Mouse (Mus musculus) hindbrain, postnatal 0 days (tissue): ENCODE results near the gene Car9. TPM values are rescaled to one million over a fixed set of nuclear protein-coding genes. Genes with fewer than 3 reads are reported as not detected.
A peak's percentile ranks its signal among the peaks of the same experiment; 100 is the strongest.

Experiments
- ATAC-seq: fragments of 200-750 bp; cut with Nextera tagmentation; 2 replicates; pipeline ENCODE4 v1.8.0; 2017; ENCODE audit warnings: mild to moderate bottlenecking, moderate TSS enrichment, moderate library complexity
- DNase-seq: peaks from one replicate; pipeline ENCODE4 v3.0.0-alpha.2; 2015; ENCODE audit warnings: low spot score
- H3K27ac ChIP-seq: fragments of 300-500 bp; sonication (generic); 2 replicates; pipeline ENCODE4 v1.5.1; 2014; ENCODE audit warnings: mild to moderate bottlenecking
- H3K27me3 ChIP-seq: fragments of 300-500 bp; sonication (generic); 2 replicates; pipeline ENCODE4 v1.6.1; 2014; ENCODE audit warnings: low read length, mixed read lengths; ENCODE audit not compliant: insufficient read depth
- H3K36me3 ChIP-seq: fragments of 300-500 bp; sonication (generic); 2 replicates; pipeline ENCODE4 v1.6.1; 2014; ENCODE audit warnings: low read length, mixed read lengths; ENCODE audit not compliant: insufficient read depth
- H3K4me1 ChIP-seq: fragments of 300-500 bp; sonication (generic); 2 replicates; pipeline ENCODE4 v1.6.1; 2014; ENCODE audit warnings: antibody characterized with exemption, low read length, mixed read lengths; ENCODE audit not compliant: insufficient read depth
- H3K4me2 ChIP-seq: fragments of 300-500 bp; sonication (generic); 2 replicates; pipeline ENCODE4 v1.6.1; 2014; ENCODE audit warnings: low read depth, mild to moderate bottlenecking, low read length, moderate library complexity, mixed read lengths
- H3K4me3 ChIP-seq: fragments of 300-500 bp; sonication (generic); 2 replicates; pipeline ENCODE4 v1.5.1; 2014; ENCODE audit warnings: low read length
- H3K9ac ChIP-seq: fragments of 300-500 bp; sonication (generic); replicated peaks from 2 replicates; pipeline ENCODE4 v1.6.1; 2014; ENCODE audit warnings: mild to moderate bottlenecking, low read length, moderate library complexity, mixed read lengths
- H3K9me3 ChIP-seq: fragments of 300-500 bp; sonication (generic); 2 replicates; pipeline ENCODE4 v1.6.1; 2016; ENCODE audit warnings: low read length, mixed read lengths
- CTCF ChIP-seq: IDR thresholded peaks from 2 replicates; pipeline ENCODE4 v1.5.1; 2016; ENCODE audit warnings: antibody characterized with exemption, control low read depth, low read depth
- WGBS: fragments of 180-500 bp; shearing (Covaris S2); extraction: QIAGEN DNeasy Blood & Tissue Kit; methylation state at CpG from one replicate; pipeline ENCODE4 v1.1.7; 2014; 5-methylcytosine and 5-hydroxymethylcytosine counted together
- polyA plus RNA-seq: library from polyadenylated mRNA; unstranded; fragments of >200 nt; fragmentation: Nextera tagmentation; extraction: Ambion mirVana; gene quantifications from 2 replicates; pipeline ENCODE4 v1.2.1, GENCODE M21; 2015
- total RNA-seq: library from RNA; depleted of rRNA; stranded (reverse); fragments of >200 nt; gene quantifications from 2 replicates; pipeline ENCODE4 v1.2.3, GENCODE M21; 2014

Gene Car9
- total and polyA plus RNA-seq, 2 experiments from 2014 or later, result 0.26 to 0.50 TPM

- Histone ChIP-seq H3K4me1 (peaks cover 4% of the 10 kb centered on the region), H3K27ac (peak overlapping the region; percentile 93), H3K4me2 (peak overlapping the region; percentile 58), H3K9me3 (no peaks in the 10 kb centered on the region), H3K27me3 (no peaks in the 10 kb centered on the region), H3K4me3 (peak overlapping the region; percentile 79), H3K9ac (peak overlapping the region; percentile 78), H3K36me3 (no peaks in the 10 kb centered on the region; the same call in 1 of the 2 replicates)
- 0% methylated on average over 47 of the region's 47 CpGs for WGBS
- TF ChIP-seq CTCF, result peak; percentile 53
- peak; percentile 90 for ATAC-seq
- DNase-seq, result peak; percentile 99
These were observed 13.4 kb upstream of the Car9 start for GRCm38 (mm10) chr4:43493186-43493845.

DNA sequence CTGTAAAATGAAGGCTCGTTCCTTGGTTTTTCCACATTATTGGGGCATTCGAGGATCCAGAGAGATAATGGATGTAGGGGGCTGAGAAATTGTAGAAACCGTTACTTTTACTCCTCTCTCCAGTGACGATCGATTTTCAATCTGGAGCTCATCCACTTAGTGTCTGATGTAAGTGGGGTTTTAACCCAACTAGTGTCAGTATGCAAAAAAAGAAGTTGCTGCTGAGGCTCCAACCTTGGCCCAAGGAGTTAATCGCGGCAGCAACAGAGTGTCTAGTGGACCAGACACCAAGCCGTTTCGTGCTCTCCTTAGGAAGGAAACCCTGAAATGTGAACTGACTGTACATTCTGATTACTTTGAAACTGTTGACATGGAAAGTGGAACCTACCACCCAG is 12.9 kb upstream of the Car9 start:
- no peak for ATAC-seq
- H3K9me3 ChIP-seq, result no peaks in the 10 kb centered on the region
- WGBS, result 0% methylated on average over 9 of the region's 9 CpGs
- peak overlapping the region; percentile 78 for H3K9ac ChIP-seq
- TF ChIP-seq CTCF, result no peak
- peaks cover 4% of the 10 kb centered on the region for H3K4me1 ChIP-seq
- peak overlapping the region; percentile 58 for H3K4me2 ChIP-seq
- DNase-seq, result peak; percentile 37
- H3K27ac ChIP-seq, result peak overlapping the region; percentile 93
- peak overlapping the region; percentile 79 for H3K4me3 ChIP-seq
- no peaks in the 10 kb centered on the region; the same call in 1 of the 2 replicates for H3K36me3 ChIP-seq
- no peaks in the 10 kb centered on the region for H3K27me3 ChIP-seq

GRCm38 (mm10) chr4:43496587-43496986 is 10.2 kb upstream of the Car9 start:
- Histone ChIP-seq H3K4me2 (no peak overlapping the region), H3K9ac (no peak overlapping the region), H3K27ac (no peak overlapping the region), H3K9me3 (no peaks in the 10 kb centered on the region), H3K4me3 (no peak overlapping the region), H3K27me3 (no peaks in the 10 kb centered on the region), H3K4me1 (peaks cover 4% of the 10 kb centered on the region), H3K36me3 (no peaks in the 10 kb centered on the region; the same call in 1 of the 2 replicates)
- WGBS, result 64% methylated on average over 6 of the region's 6 CpGs
- ATAC-seq (no peak), DNase-seq (no peak)
- no peak for TF ChIP-seq CTCF

DNA sequence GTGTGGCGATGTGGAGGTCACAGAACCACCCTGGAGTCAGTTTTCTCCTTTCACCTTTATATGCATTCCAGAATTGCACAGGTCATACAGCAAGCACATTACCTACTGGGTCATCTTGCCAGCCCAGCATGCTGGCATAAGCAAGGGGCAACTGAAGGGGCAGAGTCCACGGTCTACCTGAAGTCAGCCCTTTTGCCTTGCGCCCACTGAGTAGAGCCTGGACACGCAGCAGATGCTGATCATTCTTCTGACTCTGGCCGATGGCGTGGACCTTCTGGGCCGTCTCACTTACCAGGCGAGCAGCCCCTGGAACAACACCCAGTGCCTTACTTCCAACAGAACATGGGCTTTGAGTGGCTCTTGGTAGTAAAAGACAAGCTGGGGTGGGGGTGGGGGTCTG is 9.4 kb upstream of the Car9 start:
- no peak for DNase-seq
- no peaks in the 10 kb centered on the region for H3K27me3 ChIP-seq
- ATAC-seq, result no peak
- H3K9ac ChIP-seq, result no peak overlapping the region
- H3K27ac ChIP-seq, result no peak overlapping the region
- no peaks in the 10 kb centered on the region; the same call in 1 of the 2 replicates for H3K36me3 ChIP-seq
- H3K4me3 ChIP-seq, result no peak overlapping the region
- no peak overlapping the region for H3K4me2 ChIP-seq
- no peak for TF ChIP-seq CTCF
- no peaks in the 10 kb centered on the region for H3K9me3 ChIP-seq
- H3K4me1 ChIP-seq, result peaks cover 4% of the 10 kb centered on the region
- WGBS, result 93% methylated on average over 8 of the region's 8 CpGs

DNA sequence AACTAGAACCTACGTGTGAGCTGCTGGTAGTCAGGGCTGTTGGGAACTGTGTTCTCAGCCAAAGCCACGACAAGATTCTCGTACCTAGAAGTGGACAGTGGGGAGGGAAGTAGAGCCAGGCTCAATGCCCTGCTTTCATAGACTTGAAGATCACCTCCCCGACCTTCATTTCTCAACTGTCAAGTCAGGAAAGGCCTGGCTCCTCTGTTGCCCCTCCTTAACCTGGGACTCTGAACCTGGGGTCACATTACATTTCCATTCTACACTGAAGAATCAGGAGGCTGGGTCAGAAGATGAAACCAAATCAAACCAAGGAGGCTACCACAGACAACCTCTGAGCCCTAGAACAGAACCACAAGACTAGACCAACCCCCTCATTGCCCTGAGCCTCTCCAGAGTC is 8.8 kb upstream of the Car9 start:
- Histone ChIP-seq H3K4me3 (no peak overlapping the region), H3K4me1 (peaks cover 4% of the 10 kb centered on the region), H3K27me3 (no peaks in the 10 kb centered on the region), H3K9ac (no peak overlapping the region), H3K9me3 (no peaks in the 10 kb centered on the region), H3K27ac (no peak overlapping the region), H3K4me2 (peak overlapping the region; percentile 82; the same call in 1 of the 2 replicates), H3K36me3 (no peaks in the 10 kb centered on the region; the same call in 1 of the 2 replicates)
- ATAC-seq (no peak), DNase-seq (no peak)
- no peak for TF ChIP-seq CTCF
- WGBS, result 80% methylated on average over 4 of the region's 4 CpGs

GRCm38 (mm10) chr4:43498983-43499382 is 7.8 kb upstream of the Car9 start:
- H3K4me1 ChIP-seq, result peaks cover 4% of the 10 kb centered on the region
- peak; percentile 65 for TF ChIP-seq CTCF
- WGBS, result 15% methylated on average over 8 of the region's 8 CpGs
- peak overlapping the region; percentile 82 for H3K4me2 ChIP-seq
- H3K9ac ChIP-seq, result peak overlapping the region; percentile 43; the same call in 1 of the 2 replicates
- peak overlapping the region; percentile 61 for H3K4me3 ChIP-seq
- ATAC-seq, result no peak
- peak; percentile 47 for DNase-seq
- no peaks in the 10 kb centered on the region for H3K9me3 ChIP-seq
- H3K27ac ChIP-seq, result no peak overlapping the region
- H3K36me3 ChIP-seq, result no peaks in the 10 kb centered on the region; the same call in 1 of the 2 replicates
- H3K27me3 ChIP-seq, result no peaks in the 10 kb centered on the region
